ENCODE assay signal across 18 mouse cellular contexts in genomic region chr11:116337000-116337399, GRCm38 (mm10). TPM values are rescaled to one million over a fixed set of nuclear protein-coding genes. Genes with fewer than 3 reads are reported as not detected.
A peak's percentile ranks its signal among the peaks of the same experiment; 100 is the strongest.
DNase-seq lines count a peak whose midpoint lies in the region; ATAC-seq and TF ChIP-seq lines count a peak whose summit lies in the region.
"Had no signal": no experiment of that assay in that cellular context is flagged by ENCODE, and none has a peak within 500 bp of the region (broad histone marks: within the 10 kb centered on the region; RNA-seq: fewer than 3 reads in every experiment).

No protein-coding gene starts in this region.

- 0 out of 2 replicates have a peak overlapping the region, but pooled peaks have one; percentile 15 for H3K9ac ChIP-seq in hindbrain, embryonic 11.5 days (ENCODE audit: low read depth, low read length)
- no peak overlapping the region for H3K9ac ChIP-seq in hindbrain, postnatal 0 days (replicated peaks; ENCODE audit: low read length)
- no peak overlapping the region for H3K9ac ChIP-seq in midbrain, embryonic 11.5 days (ENCODE audit: low read length)
- H3K9ac ChIP-seq in embryonic facial prominence, embryonic 13.5 days = peak overlapping the region; percentile 78
- 0 out of 2 replicates have a peak overlapping the region, but pooled peaks have one; percentile 38 for H3K9ac ChIP-seq in forebrain, embryonic 15.5 days (replicated peaks)
- H3K9ac ChIP-seq: liver, embryonic 14.5 days had no signal

- H3K9me3 ChIP-seq in hindbrain, embryonic 11.5 days (ENCODE audit: control insufficient read depth, low read length) = no peaks in the 10 kb centered on the region
- no peaks in the 10 kb centered on the region for H3K9me3 ChIP-seq in hindbrain, postnatal 0 days (ENCODE audit: low read length)
- H3K9me3 ChIP-seq in midbrain, embryonic 10.5 days (replicated peaks) = no peaks in the 10 kb centered on the region
- H3K9me3 ChIP-seq in midbrain, embryonic 11.5 days (ENCODE audit: control insufficient read depth, low read length) = no peaks in the 10 kb centered on the region
- no peaks in the 10 kb centered on the region for H3K9me3 ChIP-seq in embryonic facial prominence, embryonic 13.5 days
- no peaks in the 10 kb centered on the region for H3K9me3 ChIP-seq in forebrain, embryonic 15.5 days

- no peak overlapping the region for H3K4me2 ChIP-seq in hindbrain, embryonic 11.5 days (replicated peaks; ENCODE audit: low read depth, low read length)
- H3K4me2 ChIP-seq in hindbrain, postnatal 0 days (ENCODE audit: low read depth, low read length) = no peak overlapping the region
- no peak overlapping the region; the same call in 1 of the 2 replicates for H3K4me2 ChIP-seq in midbrain, embryonic 11.5 days
- H3K4me2 ChIP-seq in embryonic facial prominence, embryonic 13.5 days = no peak overlapping the region
- H3K4me2 ChIP-seq in forebrain, embryonic 15.5 days (replicated peaks) = no peak overlapping the region

- H3K4me3 ChIP-seq in hindbrain, embryonic 11.5 days (ENCODE audit: low read depth, low read length) = no peak overlapping the region
- H3K4me3 ChIP-seq in hindbrain, postnatal 0 days (ENCODE audit: low read length) = no peak overlapping the region
- peak overlapping the region; percentile 71; the same call in 1 of the 2 replicates for H3K4me3 ChIP-seq in midbrain, embryonic 10.5 days
- no peak overlapping the region for H3K4me3 ChIP-seq in midbrain, embryonic 11.5 days (ENCODE audit: low read depth, low read length)
- H3K4me3 ChIP-seq in embryonic facial prominence, embryonic 13.5 days = no peak overlapping the region
- H3K4me3 ChIP-seq in forebrain, embryonic 15.5 days = no peak overlapping the region

- H3K4me1 ChIP-seq in hindbrain, embryonic 11.5 days (replicated peaks; ENCODE audit: control insufficient read depth, insufficient read depth, low read length) = peaks cover 27% of the 10 kb centered on the region
- peaks cover 25% of the 10 kb centered on the region for H3K4me1 ChIP-seq in hindbrain, postnatal 0 days (ENCODE audit: insufficient read depth, low read length)
- H3K4me1 ChIP-seq in midbrain, embryonic 10.5 days = peaks cover 64% of the 10 kb centered on the region
- peaks cover 39% of the 10 kb centered on the region for H3K4me1 ChIP-seq in midbrain, embryonic 11.5 days (ENCODE audit: control insufficient read depth, insufficient read depth, low read length)
- H3K4me1 ChIP-seq in embryonic facial prominence, embryonic 13.5 days = peaks cover 52% of the 10 kb centered on the region
- H3K4me1 ChIP-seq in forebrain, embryonic 15.5 days = peaks cover 48% of the 10 kb centered on the region

- 0 out of 2 replicates have a peak, but pooled peaks cover 2% of the 10 kb centered on the region for H3K36me3 ChIP-seq in hindbrain, embryonic 11.5 days (ENCODE audit: control insufficient read depth, insufficient read depth, low read length)
- no peaks in the 10 kb centered on the region for H3K36me3 ChIP-seq in hindbrain, postnatal 0 days (ENCODE audit: insufficient read depth, low read length)
- peaks cover 19% of the 10 kb centered on the region for H3K36me3 ChIP-seq in midbrain, embryonic 10.5 days
- H3K36me3 ChIP-seq in midbrain, embryonic 11.5 days (ENCODE audit: control insufficient read depth, insufficient read depth, low read length) = no peaks in the 10 kb centered on the region
- H3K36me3 ChIP-seq in embryonic facial prominence, embryonic 13.5 days = 0 out of 2 replicates have a peak, but pooled peaks cover 6% of the 10 kb centered on the region
- H3K36me3 ChIP-seq in forebrain, embryonic 15.5 days = 0 out of 2 replicates have a peak, but pooled peaks cover 18% of the 10 kb centered on the region

- TF ChIP-seq CTCF in hindbrain, postnatal 0 days (IDR thresholded peaks at IDR 0.05; ENCODE audit: low read depth) = no peak

- no peak for ATAC-seq in hindbrain, embryonic 11.5 days (ENCODE audit: low FRiP score)
- no peak for ATAC-seq in hindbrain, postnatal 0 days
- no peak for ATAC-seq in midbrain, embryonic 11.5 days (ENCODE audit: low FRiP score)
- ATAC-seq in embryonic facial prominence, embryonic 13.5 days (ENCODE audit: insufficient number of reproducible peaks, insufficient read depth, low FRiP score, low TSS enrichment, low read depth) = no peak
- no peak for ATAC-seq in forebrain, embryonic 15.5 days (replicated peaks)
- ATAC-seq: CD4-positive, CD25-positive, alpha-beta regulatory T cell, adult 4 months had no signal

- 57% methylated on average over 11 of the region's 12 CpGs for WGBS in hindbrain, embryonic 11.5 days
- 57% methylated on average over 12 of the region's 12 CpGs for WGBS in hindbrain, postnatal 0 days
- WGBS in midbrain, embryonic 10.5 days = 60% methylated on average over 12 of the region's 12 CpGs
- 66% methylated on average over 12 of the region's 12 CpGs for WGBS in midbrain, embryonic 11.5 days
- WGBS in embryonic facial prominence, embryonic 13.5 days = 73% methylated on average over 12 of the region's 12 CpGs
- WGBS in forebrain, embryonic 15.5 days = 62% methylated on average over 12 of the region's 12 CpGs

- DNase-seq in hindbrain, embryonic 11.5 days (ENCODE audit: low spot score) = no peak
- DNase-seq in hindbrain, postnatal 0 days (ENCODE audit: low spot score) = no peak
- no peak for DNase-seq in midbrain, embryonic 10.5 days (ENCODE audit: low spot score)
- DNase-seq in midbrain, embryonic 11.5 days (ENCODE audit: low spot score, missing footprints) = no peak
- DNase-seq in spleen, postnatal 36 days (ENCODE audit: low spot score in 2 of 2) = no peak
- DNase-seq: adrenal gland, postnatal 14 days; cerebellum, adult 2 months; heart, adult 11 months; heart, postnatal 14 days; kidney, postnatal 4 days; layer of hippocampus, postnatal 36 days had no signal

- H3K27me3 ChIP-seq in hindbrain, embryonic 11.5 days (ENCODE audit: control insufficient read depth, insufficient read depth, low read length) = peaks cover 14% of the 10 kb centered on the region
- no peaks in the 10 kb centered on the region for H3K27me3 ChIP-seq in hindbrain, postnatal 0 days (ENCODE audit: insufficient read depth, low read length)
- peaks cover 52% of the 10 kb centered on the region for H3K27me3 ChIP-seq in midbrain, embryonic 10.5 days (ENCODE audit: low read depth, poor library complexity, severe bottlenecking)
- H3K27me3 ChIP-seq in midbrain, embryonic 11.5 days (ENCODE audit: control insufficient read depth, insufficient read depth, low read length) = peaks cover 19% of the 10 kb centered on the region
- H3K27me3 ChIP-seq in embryonic facial prominence, embryonic 13.5 days = peaks cover 26% of the 10 kb centered on the region
- peaks cover 16% of the 10 kb centered on the region; the same call in 1 of the 2 replicates for H3K27me3 ChIP-seq in forebrain, embryonic 15.5 days

- no peak overlapping the region for H3K27ac ChIP-seq in hindbrain, embryonic 11.5 days (ENCODE audit: low read depth, low read length)
- no peak overlapping the region for H3K27ac ChIP-seq in hindbrain, postnatal 0 days
- H3K27ac ChIP-seq in midbrain, embryonic 10.5 days (replicated peaks) = 0 out of 2 replicates have a peak overlapping the region, but pooled peaks have one; percentile 14
- no peak overlapping the region for H3K27ac ChIP-seq in midbrain, embryonic 11.5 days (ENCODE audit: low read depth, low read length)
- no peak overlapping the region; the same call in 1 of the 2 replicates for H3K27ac ChIP-seq in embryonic facial prominence, embryonic 13.5 days
- no peak overlapping the region for H3K27ac ChIP-seq in forebrain, embryonic 15.5 days (replicated peaks)
- H3K27ac ChIP-seq: liver, embryonic 14.5 days had no signal

RNA-seq across cellular contexts. Expression of gene Foxj1, which starts 1.8 kb away (rescaled TPM):
- polyA plus RNA-seq in hindbrain, embryonic 11.5 days (2014; fragmentation: Nextera tagmentation; extraction: Ambion mirVana) = 10.0 and 10.1 TPM in 2 replicates
- 37.6 and 40.0 TPM in 2 replicates for total RNA-seq in hindbrain, postnatal 0 days (2014; rRNA removed)
- polyA plus RNA-seq in hindbrain, postnatal 0 days (2015; fragmentation: Nextera tagmentation; extraction: Ambion mirVana) = 15.5 and 16.6 TPM in 2 replicates
- polyA plus RNA-seq in midbrain, embryonic 10.5 days (2016; fragmentation: Nextera tagmentation; extraction: Ambion mirVana) = 7.1 and 8.4 TPM in 2 replicates
- 3.5 and 3.8 TPM in 2 replicates for polyA plus RNA-seq in midbrain, embryonic 11.5 days (2014; fragmentation: Nextera tagmentation; extraction: Ambion mirVana)
- 0.80 and 1.4 TPM in 2 replicates for polyA plus RNA-seq in embryonic facial prominence, embryonic 13.5 days (2015; fragmentation: Nextera tagmentation; extraction: Ambion mirVana)
- 9.5 and 14.7 TPM in 2 replicates for polyA plus RNA-seq in forebrain, embryonic 15.5 days (2015; fragmentation: Nextera tagmentation; extraction: Ambion mirVana)
- total RNA-seq: neutrophil, adult 5-6 weeks had no signal
- polyA plus RNA-seq: CD4-positive, CD25-positive, alpha-beta regulatory T cell, adult 4 months had no signal

RNA-seq across cellular contexts. Expression of gene Exoc7, which starts 30.0 kb away (rescaled TPM):
- polyA plus RNA-seq in hindbrain, embryonic 11.5 days (2014; fragmentation: Nextera tagmentation; extraction: Ambion mirVana) = 66.2 and 68.3 TPM in 2 replicates
- 84.6 and 95.3 TPM in 2 replicates for total RNA-seq in hindbrain, postnatal 0 days (2014; rRNA removed)
- 128 TPM in 2 replicates for polyA plus RNA-seq in hindbrain, postnatal 0 days (2015; fragmentation: Nextera tagmentation; extraction: Ambion mirVana)
- 57.6 and 71.6 TPM in 2 replicates for polyA plus RNA-seq in midbrain, embryonic 10.5 days (2016; fragmentation: Nextera tagmentation; extraction: Ambion mirVana)
- polyA plus RNA-seq in midbrain, embryonic 11.5 days (2014; fragmentation: Nextera tagmentation; extraction: Ambion mirVana) = 59.9 and 61.3 TPM in 2 replicates
- polyA plus RNA-seq in embryonic facial prominence, embryonic 13.5 days (2015; fragmentation: Nextera tagmentation; extraction: Ambion mirVana) = 71.7 and 79.4 TPM in 2 replicates
- polyA plus RNA-seq in forebrain, embryonic 15.5 days (2015; fragmentation: Nextera tagmentation; extraction: Ambion mirVana) = 109 and 114 TPM in 2 replicates

RNA-seq across cellular contexts. Expression of gene Galr2, which starts 56.3 kb away (rescaled TPM):
- polyA plus RNA-seq in hindbrain, embryonic 11.5 days (2014; fragmentation: Nextera tagmentation; extraction: Ambion mirVana) = 0.42 and 0.54 TPM in 2 replicates
- total RNA-seq in hindbrain, postnatal 0 days (2014; rRNA removed) = 0.40 TPM in 1 of 2 replicates, not detected in the other
- 0.34 and 0.44 TPM in 2 replicates for polyA plus RNA-seq in hindbrain, postnatal 0 days (2015; fragmentation: Nextera tagmentation; extraction: Ambion mirVana)
- polyA plus RNA-seq in midbrain, embryonic 10.5 days (2016; fragmentation: Nextera tagmentation; extraction: Ambion mirVana) = 0.09 and 0.12 TPM in 2 replicates
- 0.07 and 0.34 TPM in 2 replicates for polyA plus RNA-seq in midbrain, embryonic 11.5 days (2014; fragmentation: Nextera tagmentation; extraction: Ambion mirVana)
- 0.18 TPM in 1 of 2 replicates, not detected in the other for polyA plus RNA-seq in embryonic facial prominence, embryonic 13.5 days (2015; fragmentation: Nextera tagmentation; extraction: Ambion mirVana)
- polyA plus RNA-seq in forebrain, embryonic 15.5 days (2015; fragmentation: Nextera tagmentation; extraction: Ambion mirVana) = 0.29 TPM in 1 of 2 replicates, not detected in the other
- total RNA-seq: adrenal gland, postnatal 14 days; heart, postnatal 14 days; layer of hippocampus, postnatal 36 days; left cerebral cortex, postnatal 36 days; monocyte, adult 5-6 weeks; neutrophil, adult 5-6 weeks had no signal
- polyA plus RNA-seq: CD4-positive, CD25-positive, alpha-beta regulatory T cell, adult 4 months had no signal

Comparison
In these comparisons a context has a peak if more than half of its experiments do, and no peak if none do; other contexts are left out.
1. H3K9ac ChIP-seq: peak in hindbrain, embryonic 11.5 days (single experiment), embryonic facial prominence, embryonic 13.5 days (single experiment) and forebrain, embryonic 15.5 days (single experiment); none in hindbrain, postnatal 0 days (single experiment) and midbrain, embryonic 11.5 days (single experiment).